Mouse (Mus musculus) layer of hippocampus, adult 18-20 months (tissue): ENCODE data around the gene Shisa6. TPM values are rescaled to one million over a fixed set of nuclear protein-coding genes. Genes with fewer than 3 reads are reported as not detected.

ENCODE experiments used
- DNase-seq, 2 experiments: peaks; one replicate each; pipeline ENCODE4 v3.0.0; 2022; ENCODE audit warnings: low spot score in 2 of 2
- total RNA-seq, 2 experiments: library from RNA; stranded (reverse); gene quantifications; 2 replicates each; pipeline ENCODE4 v1.2.3; 2021

The Shisa6 gene
- total RNA-seq, 2 experiments from 2014 or later, result 152 to 163 TPM

DNA sequence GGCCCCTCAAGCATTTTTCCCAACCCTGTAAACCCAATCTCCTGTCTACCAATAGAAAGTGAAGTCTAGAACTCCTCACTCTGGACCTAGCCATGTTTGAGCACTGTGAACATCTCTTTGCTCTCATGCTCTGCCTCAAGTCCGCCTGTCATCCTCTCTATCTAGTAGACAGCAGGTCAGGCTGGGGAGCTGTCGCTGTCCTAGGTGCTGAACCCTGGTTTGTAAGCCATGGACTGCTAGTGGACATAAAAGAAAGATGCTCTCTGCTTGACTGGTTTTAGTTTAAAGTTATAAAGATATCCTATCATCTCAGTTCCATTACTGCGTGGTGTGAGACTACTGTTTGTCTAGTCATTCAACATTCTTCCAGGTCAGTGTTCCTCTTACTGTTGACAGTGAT is 266.9 kb downstream of the Shisa6 start:
- no peak for DNase-seq

GRCm38 (mm10) chr11:66247115-66247514 is 278.6 kb downstream of the Shisa6 start:
- no peak for DNase-seq

DNA sequence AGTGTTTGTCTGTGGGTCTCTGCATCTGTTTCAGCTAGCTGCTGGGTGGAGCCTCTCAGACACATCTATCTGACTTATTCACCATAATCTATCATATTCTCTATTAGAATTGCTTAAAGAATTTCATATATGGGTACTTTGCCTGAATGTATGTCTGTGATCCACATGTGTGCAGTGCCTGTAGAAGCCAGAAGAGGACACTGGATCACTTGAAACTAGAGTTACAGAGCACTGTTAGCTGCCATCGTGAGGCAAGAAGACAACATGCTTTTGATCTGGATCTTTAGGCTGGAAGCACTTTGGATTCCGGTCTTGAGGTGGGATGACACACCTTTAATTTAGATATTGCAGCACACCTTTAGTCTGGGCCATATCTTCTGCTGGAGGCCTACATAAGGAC is 289.2 kb downstream of the Shisa6 start:
- DNase-seq, result no peak

DNA sequence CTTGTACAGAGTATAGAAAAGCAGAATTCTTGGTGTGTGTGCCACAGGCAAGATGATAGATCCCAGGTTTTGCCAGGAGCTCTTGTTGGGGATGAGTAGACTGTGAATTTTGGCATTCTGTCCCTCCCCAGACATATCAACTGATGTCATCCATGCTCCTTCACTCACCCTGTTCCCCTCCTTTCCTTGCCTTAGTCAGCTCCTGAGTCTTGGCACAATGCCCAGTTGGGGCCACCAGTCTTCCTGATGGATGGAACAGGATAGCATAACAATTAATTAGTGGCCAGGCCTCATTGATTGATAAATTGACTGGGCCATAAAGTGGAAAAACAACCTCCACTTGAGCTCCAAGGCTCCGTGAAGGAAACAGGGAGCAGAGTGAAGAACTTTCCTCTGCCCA is 292.9 kb downstream of the Shisa6 start:
- no peak for DNase-seq

DNA sequence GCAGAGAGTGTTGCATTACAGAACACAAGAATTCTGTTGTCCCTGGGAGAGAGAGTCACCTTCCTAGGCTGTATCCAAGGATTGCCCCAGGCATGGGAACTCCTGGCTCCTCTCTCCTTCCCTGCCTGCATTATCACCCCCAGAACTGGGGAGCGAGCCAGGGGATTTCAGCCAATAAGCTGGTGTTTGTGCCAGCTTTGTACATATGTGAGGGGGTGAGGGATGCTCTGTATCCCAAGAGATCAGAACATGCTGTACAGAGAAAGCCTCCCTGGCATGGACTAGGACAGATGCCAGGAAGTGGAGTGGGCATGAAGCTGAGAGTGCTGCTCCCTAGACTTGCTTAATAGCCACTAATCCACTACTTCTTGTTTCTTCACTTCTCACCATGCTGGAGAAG is 303.6 kb downstream of the Shisa6 start:
- DNase-seq, result peak; percentile 87 to 94

- peak in 1 of 2 experiments; percentile 67 for DNase-seq
Measured at GRCm38 (mm10) chr11:66218469-66218868, 307.3 kb downstream of the Shisa6 start.

- peak; percentile 46 to 61 for DNase-seq
Measured at GRCm38 (mm10) chr11:66188627-66189287, 337.0 kb downstream of the Shisa6 start.

- peak; percentile 52 to 79 for DNase-seq
Measured at GRCm38 (mm10) chr11:66188146-66188545, 337.6 kb downstream of the Shisa6 start.

GRCm38 (mm10) chr11:66177781-66178180 is 348.0 kb downstream of the Shisa6 start:
- DNase-seq, result peak in 1 of 2 experiments; percentile 73

DNA sequence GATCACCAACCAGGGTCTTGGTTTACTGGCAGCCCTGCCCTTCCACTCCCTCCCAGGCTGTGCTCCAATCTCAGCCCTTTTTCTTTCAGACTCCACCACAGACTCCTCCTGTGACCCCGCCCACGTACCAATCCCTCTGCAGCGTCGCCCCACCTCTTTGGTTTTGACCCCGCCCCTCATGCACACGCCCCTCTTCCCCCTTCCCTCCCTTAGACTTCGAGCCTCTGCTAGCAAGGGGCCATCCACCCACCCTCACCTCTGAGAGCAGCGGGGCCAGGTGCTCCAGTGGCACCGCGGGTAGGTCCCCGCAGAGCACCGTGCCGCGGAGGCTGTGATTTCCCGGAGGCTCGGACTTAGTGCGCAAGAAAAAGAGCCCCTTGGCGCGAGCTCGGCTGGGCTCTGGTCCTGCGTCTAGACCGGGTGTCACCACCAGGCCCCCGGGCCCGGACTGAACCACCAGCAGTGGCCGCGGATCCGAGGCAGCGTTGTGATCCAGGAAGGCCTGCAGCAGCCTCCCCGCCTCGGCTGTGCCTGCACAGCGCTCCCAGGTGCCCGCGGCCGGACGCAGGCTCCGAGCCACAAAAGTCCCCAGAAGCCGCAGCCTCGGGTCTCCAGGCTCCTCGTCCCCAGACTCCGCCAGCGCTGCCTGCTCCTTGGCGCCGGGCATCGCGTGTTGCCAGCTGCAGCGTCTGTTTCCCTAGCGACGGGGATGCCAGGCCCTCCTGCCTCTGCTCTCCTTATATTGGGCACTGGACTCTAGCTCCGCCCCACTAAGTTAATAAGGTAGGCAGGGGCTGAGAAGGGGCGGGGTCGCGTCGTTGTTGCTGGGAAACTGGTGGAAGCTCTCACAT is 357.7 kb downstream of the Shisa6 start, which contains the start of gene Dnah9:
TSS of gene Dnah9 (minus strand) at position 751 of the 851 bp plus-strand sequence.
- peak; percentile 90 to 94 for DNase-seq

DNA sequence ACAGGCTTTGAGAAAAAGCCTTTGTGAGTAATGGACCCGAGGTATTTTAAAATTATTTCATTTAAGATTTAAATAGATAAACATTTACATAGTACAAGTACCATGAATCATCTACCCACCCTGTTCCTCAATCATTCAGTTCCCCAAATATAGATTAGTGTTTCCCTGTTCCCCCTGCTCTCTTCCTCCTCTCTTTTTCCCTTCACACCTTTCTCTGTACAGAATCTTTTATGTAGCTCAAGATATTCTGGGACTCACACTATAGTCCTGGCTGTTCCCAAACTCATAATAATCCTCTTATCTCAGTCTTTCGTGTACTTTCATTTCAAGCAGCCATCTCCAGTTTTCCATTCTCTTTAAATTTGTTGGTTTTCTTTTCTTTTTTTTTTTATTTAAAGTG is 361.7 kb downstream of the Shisa6 start:
- DNase-seq, result no peak
